Mouse (Mus musculus) ES-E14 (cell line): Measurements from ENCODE around the gene Slc35b2. TPM values are rescaled to one million over a fixed set of nuclear protein-coding genes. Genes with fewer than 3 reads are reported as not detected.
A peak's percentile ranks its signal among the peaks of the same experiment; 100 is the strongest.

ENCODE experiments used
- DNase-seq: peaks from one replicate; pipeline ENCODE4 v3.0.0-alpha.2; 2013; ENCODE audit warnings: low read depth, low spot score
- H3K27ac ChIP-seq: 2 replicates; pipeline ENCODE4 v1.5.1; 2012; ENCODE audit warnings: low read depth, mild to moderate bottlenecking, low read length, moderate library complexity, mixed read lengths; ENCODE audit not compliant: poor library complexity, insufficient read depth, severe bottlenecking
- H3K36me3 ChIP-seq: 2 replicates; pipeline ENCODE4 v1.6.1; 2012; ENCODE audit warnings: mild to moderate bottlenecking, low read length, moderate library complexity, mixed read lengths; ENCODE audit not compliant: control insufficient read depth, poor library complexity, insufficient read depth, severe bottlenecking
- H3K4me1 ChIP-seq, 2 experiments: fragments of 150-350 bp in 1 of 2; sonication (generic) in 1 of 2; 2 replicates each; pipeline ENCODE4 v1.6.1; 2012; ENCODE audit warnings: low read length in 2 of 2, mild to moderate bottlenecking in 1 of 2, mixed read lengths in 1 of 2; ENCODE audit not compliant: control insufficient read depth in 2 of 2, insufficient read depth in 2 of 2, poor library complexity in 1 of 2
- H3K4me3 ChIP-seq, 2 experiments: fragments of 150-350 bp in 1 of 2; sonication (generic) in 1 of 2; 2 replicates each; pipeline ENCODE4 v1.5.1; 2012; ENCODE audit warnings: low read length in 2 of 2, low read depth in 1 of 2, mild to moderate bottlenecking in 1 of 2, mixed read lengths in 1 of 2; ENCODE audit not compliant: insufficient read depth in 1 of 2, poor library complexity in 1 of 2, severe bottlenecking in 1 of 2
- H3K9ac ChIP-seq: 2 replicates; pipeline ENCODE4 v1.6.1; 2012; ENCODE audit warnings: low read depth, mild to moderate bottlenecking, low read length, mixed read lengths; ENCODE audit not compliant: poor library complexity, insufficient read depth, severe bottlenecking
- H3K9me3 ChIP-seq: fragments of 150-350 bp; sonication (generic); 2 replicates; pipeline ENCODE4 v1.6.1; 2012; ENCODE audit warnings: low read depth, mild to moderate bottlenecking, low read length; ENCODE audit not compliant: control insufficient read depth, insufficient read depth
- CHD2 ChIP-seq: IDR thresholded peaks from 2 replicates; pipeline ENCODE4 v1.6.1; 2014; ENCODE audit warnings: mild to moderate bottlenecking, low read depth, low read length, inconsistent platforms
- HCFC1 ChIP-seq: IDR thresholded peaks from 2 replicates; pipeline ENCODE4 v1.6.1; 2012; ENCODE audit warnings: low read length, inconsistent platforms, borderline replicate concordance; ENCODE audit not compliant: insufficient read depth
- MAFK ChIP-seq: IDR thresholded peaks from 2 replicates; pipeline ENCODE4 v1.6.1; 2014; ENCODE audit warnings: mild to moderate bottlenecking, low read depth, low read length, inconsistent platforms; ENCODE audit not compliant: insufficient read depth
- ZC3H11A ChIP-seq: IDR thresholded peaks from 2 replicates; pipeline ENCODE4 v1.6.1; 2012; ENCODE audit warnings: low read depth, mild to moderate bottlenecking, inconsistent platforms, low read length, borderline replicate concordance
- ZNF384 ChIP-seq: IDR thresholded peaks from 2 replicates; pipeline ENCODE4 v1.6.1; 2012; ENCODE audit warnings: low read depth, low read length, inconsistent platforms
- in situ Hi-C, 2 experiments: fragments of 600-800 bp; cut with MboI; formaldehyde crosslinking; loops; one replicate each; pipeline ENCODE4 v1.15.1; 2025; ENCODE audit warnings: low sequenced_read_pairs in 2 of 2, inconsistent platforms in 1 of 2; ENCODE audit not compliant: unreplicated experiment in 2 of 2
- total RNA-seq: library from RNA; depleted of rRNA; stranded (reverse); fragments of 300-350 nt; gene quantifications from 2 replicates; pipeline ENCODE4 v1.2.3, GENCODE M21; 2012; rRNA removed

Gene Slc35b2
- total RNA-seq: 96.7 and 98.7 TPM in 2 replicates

DNA sequence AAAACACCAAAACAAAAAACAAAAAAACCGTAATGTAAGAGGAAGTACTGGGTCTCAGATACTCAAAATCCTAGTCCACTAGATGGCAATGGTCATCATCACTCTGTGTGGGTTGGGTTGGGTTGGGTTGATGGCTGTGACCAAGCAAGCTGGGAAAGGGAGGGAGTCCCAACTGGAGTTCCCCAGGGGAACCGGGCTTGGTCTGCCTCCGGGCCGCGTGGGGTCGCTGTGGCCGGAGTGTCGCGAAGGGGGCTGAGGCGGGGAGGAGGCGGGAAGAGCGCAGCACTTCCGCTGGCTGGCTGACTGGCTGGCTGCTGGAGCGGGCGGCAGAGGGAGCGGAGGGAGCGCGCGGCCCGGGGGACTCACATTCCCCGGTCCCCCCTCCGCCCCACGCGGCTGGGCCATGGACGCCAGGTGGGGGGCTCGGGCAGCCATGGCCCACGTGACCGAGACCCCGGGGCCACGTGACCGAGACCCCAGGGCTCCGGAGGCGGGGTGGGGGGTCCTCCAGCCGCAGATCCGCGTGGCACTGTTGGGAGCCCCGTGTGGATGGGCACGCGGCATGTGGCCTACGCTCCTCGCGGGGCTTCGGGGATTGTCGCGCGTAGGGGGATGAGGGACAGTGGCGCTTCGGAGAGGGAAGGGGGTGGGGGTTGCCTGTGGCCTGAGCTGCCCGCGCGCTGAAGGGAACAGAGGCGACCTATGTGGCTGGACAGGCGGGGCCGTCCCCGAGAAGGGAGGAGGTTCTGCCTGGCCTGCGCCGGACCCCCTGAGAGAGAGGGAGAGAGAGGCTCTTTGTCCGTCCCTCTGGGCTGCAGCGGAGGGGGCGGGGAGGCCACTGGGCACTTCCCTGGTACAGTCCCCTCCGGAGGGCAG is at the start of gene Slc35b2:
Slc35b2 (plus strand) TSS at position 220 of the 876 bp plus-strand sequence.
- peak within 1 kb of the TSS; percentile 86 for H3K9ac ChIP-seq
- peaks cover 37% of the 10 kb centered on the region for H3K36me3 ChIP-seq
- peak within 1 kb of the TSS; percentile 74 for H3K27ac ChIP-seq
- DNase-seq: no peak
- peak within 1 kb of the TSS; percentile 79 to 80 for H3K4me3 ChIP-seq
- peaks cover under 1 to 7% of the 10 kb centered on the region in 2 experiments; a peak in 3 of 4 replicates for H3K4me1 ChIP-seq
- no peaks in the 10 kb centered on the region for H3K9me3 ChIP-seq
- TF ChIP-seq CHD2: no peak
- TF ChIP-seq MAFK: no peak
- TF ChIP-seq ZNF384: peak; percentile 86
- in situ Hi-C loops: no loop called here

DNA sequence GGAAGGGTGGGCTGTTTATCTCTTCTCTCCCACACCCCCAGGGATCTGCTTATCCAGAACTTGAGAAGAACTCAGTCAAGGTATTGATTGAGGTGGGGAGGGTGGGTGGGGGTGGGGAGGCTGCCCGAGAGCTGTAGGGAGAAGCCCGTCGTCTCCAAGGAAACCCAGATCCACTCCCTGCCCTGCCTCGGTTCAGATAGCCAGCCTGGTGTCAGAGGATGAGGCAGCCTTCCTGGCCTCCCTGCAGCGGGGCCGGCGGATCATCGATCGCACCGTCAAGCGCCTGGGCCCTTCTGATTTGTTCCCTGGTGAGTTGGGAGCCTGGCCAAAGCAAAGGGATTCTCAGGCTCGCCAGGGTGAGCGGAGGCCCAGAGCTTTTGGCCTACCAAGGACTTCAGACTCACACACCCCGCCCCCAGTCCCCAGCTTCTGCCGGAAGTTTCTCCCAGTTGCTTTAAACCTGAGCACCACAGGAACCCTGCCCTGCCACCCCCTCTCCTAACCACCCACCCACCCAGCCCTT is 48.4 kb upstream of the Slc35b2 start:
- peak overlapping the region; percentile 69; the same call in 1 of the 2 replicates for H3K9ac ChIP-seq
- peak overlapping the region in 1 of 2 experiments; percentile 44; a peak in 2 of 4 replicates for H3K4me3 ChIP-seq
- peaks cover 1 to 16% of the 10 kb centered on the region in 2 experiments; a peak in 3 of 4 replicates for H3K4me1 ChIP-seq
- H3K27ac ChIP-seq: no peak overlapping the region; the same call in 1 of the 2 replicates
- no peaks in the 10 kb centered on the region for H3K9me3 ChIP-seq
- in situ Hi-C loops: no loop called here
- TF ChIP-seq ZC3H11A (no peak), HCFC1 (no peak), ZNF384 (no peak), MAFK (no peak), CHD2 (no peak)
- H3K36me3 ChIP-seq: peaks cover 33% of the 10 kb centered on the region
- no peak for DNase-seq

DNA sequence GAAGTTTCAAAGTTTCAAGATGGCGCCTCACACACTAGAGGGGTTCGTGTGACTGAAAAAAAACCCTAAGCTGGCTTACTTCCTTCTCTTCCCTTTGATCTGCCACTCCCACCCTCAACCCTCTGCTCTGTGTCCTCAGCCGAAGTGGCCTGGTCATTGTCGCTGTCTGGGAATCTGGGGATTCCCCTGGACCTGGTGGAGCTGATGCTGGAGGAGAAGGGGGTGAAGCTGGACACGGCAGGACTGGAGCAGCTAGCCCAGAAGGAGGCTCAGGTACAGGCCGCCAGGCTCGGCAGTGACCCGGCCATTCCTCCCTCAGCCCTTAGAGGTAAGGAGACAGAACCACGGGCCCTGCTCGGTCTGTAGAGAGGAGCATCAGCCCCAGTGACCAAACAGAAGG is 47.9 kb upstream of the Slc35b2 start:
- Histone ChIP-seq H3K9me3 (no peaks in the 10 kb centered on the region), H3K4me1 (peaks cover 1 to 16% of the 10 kb centered on the region in 2 experiments; a peak in 3 of 4 replicates), H3K27ac (no peak overlapping the region; the same call in 1 of the 2 replicates), H3K4me3 (no peak overlapping the region), H3K9ac (no peak overlapping the region), H3K36me3 (peaks cover 37% of the 10 kb centered on the region)
- in situ Hi-C loops: no loop called here
- TF ChIP-seq ZNF384: no peak
- DNase-seq: no peak

DNA sequence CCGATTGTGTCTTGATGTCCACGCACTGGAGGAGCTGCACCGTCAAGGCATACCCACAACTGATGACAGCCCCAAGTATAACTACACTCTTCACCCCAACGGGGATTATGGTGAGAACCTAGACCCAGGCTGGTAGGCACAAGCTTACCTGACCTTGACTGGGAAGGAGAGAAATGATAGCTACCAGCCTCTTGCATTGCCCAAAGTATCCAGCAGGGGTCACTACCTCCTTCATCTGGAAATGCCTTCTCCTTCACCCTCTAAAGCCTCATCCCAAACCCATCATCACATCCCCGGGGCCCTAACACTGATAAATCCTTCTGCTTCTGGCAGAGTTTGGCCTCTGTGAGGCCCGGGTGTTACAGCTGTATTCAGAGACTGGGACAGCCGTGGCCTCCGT is 47.2 kb upstream of the Slc35b2 start:
- in situ Hi-C loops: no loop called here

More for the DNA sequence above, 47.2 kb upstream of the Slc35b2 start:
- DNase-seq: peak; percentile 82
- no peaks in the 10 kb centered on the region for H3K9me3 ChIP-seq
- H3K27ac ChIP-seq: no peak overlapping the region
- H3K36me3 ChIP-seq: peaks cover 41% of the 10 kb centered on the region
- H3K9ac ChIP-seq: no peak overlapping the region
- peaks cover 1 to 16% of the 10 kb centered on the region in 2 experiments; a peak in 3 of 4 replicates for H3K4me1 ChIP-seq
- H3K4me3 ChIP-seq: no peak overlapping the region
- TF ChIP-seq ZC3H11A (peak; percentile 12; the same call in 1 of the 2 replicates), HCFC1 (no peak)
